Mouse (Mus musculus) intestine, postnatal 0 days (tissue): ENCODE data around the gene Phf14. TPM values are rescaled to one million over a fixed set of nuclear protein-coding genes. Genes with fewer than 3 reads are reported as not detected.

Source experiments
- ATAC-seq: fragments of 200-750 bp; cut with Nextera tagmentation; 2 replicates; pipeline ENCODE4 v1.8.0; 2017; ENCODE audit warnings: mild to moderate bottlenecking, moderate TSS enrichment, moderate library complexity
- H3K27ac ChIP-seq: fragments of 300-500 bp; sonication (generic); 2 replicates; pipeline ENCODE4 v1.5.1; 2014; ENCODE audit warnings: mild to moderate bottlenecking, low read depth, low read length, moderate library complexity
- H3K27me3 ChIP-seq: fragments of 300-500 bp; sonication (generic); replicated peaks from 2 replicates; pipeline ENCODE4 v1.6.1; 2014; ENCODE audit warnings: low read length, mixed read lengths; ENCODE audit not compliant: control insufficient read depth, insufficient read depth
- H3K36me3 ChIP-seq: fragments of 300-500 bp; sonication (generic); 2 replicates; pipeline ENCODE4 v1.6.1; 2014; ENCODE audit warnings: mild to moderate bottlenecking, moderate library complexity; ENCODE audit not compliant: control insufficient read depth, insufficient read depth
- H3K4me1 ChIP-seq: fragments of 300-500 bp; sonication (generic); replicated peaks from 2 replicates; pipeline ENCODE4 v1.6.1; 2014; ENCODE audit warnings: antibody characterized with exemption, low read length, mixed read lengths; ENCODE audit not compliant: control insufficient read depth, insufficient read depth
- H3K4me2 ChIP-seq: fragments of 300-500 bp; sonication (generic); replicated peaks from 2 replicates; pipeline ENCODE4 v1.6.1; 2014; ENCODE audit warnings: low read depth, mild to moderate bottlenecking, moderate library complexity
- H3K4me3 ChIP-seq: fragments of 300-500 bp; sonication (generic); 2 replicates; pipeline ENCODE4 v1.5.1; 2014; ENCODE audit warnings: low read depth, low read length
- H3K9ac ChIP-seq: fragments of 300-500 bp; sonication (generic); 2 replicates; pipeline ENCODE4 v1.6.1; 2014; ENCODE audit warnings: mild to moderate bottlenecking, low read depth, low read length
- H3K9me3 ChIP-seq: fragments of 300-500 bp; sonication (generic); 2 replicates; pipeline ENCODE4 v1.6.1; 2016; ENCODE audit warnings: mixed run types; ENCODE audit not compliant: control insufficient read depth
- CTCF ChIP-seq: sonication (generic); IDR thresholded peaks from 2 replicates; pipeline ENCODE4 v1.5.1; 2016; ENCODE audit warnings: low read depth, mild to moderate bottlenecking, control low read depth, antibody characterized with exemption, moderate library complexity
- WGBS: fragments of 180-500 bp; shearing (Covaris S2); extraction: QIAGEN DNeasy Blood & Tissue Kit; methylation state at CpG from one replicate; pipeline ENCODE4 v1.1.7; 2014; 5-methylcytosine and 5-hydroxymethylcytosine counted together
- polyA plus RNA-seq: library from polyadenylated mRNA; unstranded; fragments of >200 nt; fragmentation: Nextera tagmentation; extraction: Ambion mirVana; gene quantifications from 2 replicates; pipeline ENCODE4 v1.2.1, GENCODE M21; 2015

Phf14 gene
- polyA plus RNA-seq, 1 experiment from 2014 or later, result 43.0 TPM

- H3K4me2 ChIP-seq, result no peak overlapping the region
- H3K4me1 ChIP-seq, result no peaks in the 10 kb centered on the region
- H3K9me3 ChIP-seq, result no peaks in the 10 kb centered on the region
- no peak overlapping the region for H3K27ac ChIP-seq
- TF ChIP-seq CTCF, result no peak
- WGBS, result 87% methylated on average over 5 of the region's 5 CpGs
- no peak overlapping the region for H3K4me3 ChIP-seq
- ATAC-seq, result no peak
- H3K36me3 ChIP-seq, result peaks cover 6% of the 10 kb centered on the region; the same call in 1 of the 2 replicates
- H3K27me3 ChIP-seq, result no peaks in the 10 kb centered on the region
- no peak overlapping the region for H3K9ac ChIP-seq
Observed at GRCm38 (mm10) chr6:12084721-12085120, 177.1 kb downstream of the Phf14 start.

- Histone ChIP-seq H3K4me1 (no peaks in the 10 kb centered on the region), H3K36me3 (no peaks in the 10 kb centered on the region), H3K27ac (no peak overlapping the region), H3K27me3 (no peaks in the 10 kb centered on the region), H3K9ac (no peak overlapping the region), H3K4me3 (no peak overlapping the region), H3K9me3 (no peaks in the 10 kb centered on the region), H3K4me2 (no peak overlapping the region)
- no peak for TF ChIP-seq CTCF
- WGBS, result 71% methylated on average over 3 of the region's 3 CpGs
- no peak for ATAC-seq
Observed at GRCm38 (mm10) chr6:12089439-12089992, 181.9 kb downstream of the Phf14 start.

- Histone ChIP-seq H3K9me3 (no peaks in the 10 kb centered on the region), H3K4me2 (no peak overlapping the region), H3K36me3 (no peaks in the 10 kb centered on the region), H3K4me1 (no peaks in the 10 kb centered on the region), H3K9ac (no peak overlapping the region), H3K27ac (no peak overlapping the region), H3K27me3 (no peaks in the 10 kb centered on the region), H3K4me3 (no peak overlapping the region)
- no peak for TF ChIP-seq CTCF
- ATAC-seq, result no peak
- WGBS, result 64% methylated on average over 1 of the region's 1 CpGs
Observed at GRCm38 (mm10) chr6:12095716-12096115, 188.1 kb downstream of the Phf14 start.

- Histone ChIP-seq H3K36me3 (no peaks in the 10 kb centered on the region), H3K27me3 (no peaks in the 10 kb centered on the region), H3K9me3 (no peaks in the 10 kb centered on the region), H3K9ac (no peak overlapping the region), H3K4me3 (no peak overlapping the region), H3K4me1 (no peaks in the 10 kb centered on the region), H3K27ac (no peak overlapping the region), H3K4me2 (no peak overlapping the region)
- no peak for TF ChIP-seq CTCF
- WGBS, result 65% methylated on average over 4 of the region's 4 CpGs
- peak; percentile 71; the same call in 1 of the 2 replicates for ATAC-seq
Observed at GRCm38 (mm10) chr6:12097125-12097524, 189.5 kb downstream of the Phf14 start.

GRCm38 (mm10) chr6:12105144-12105543 lies 197.5 kb downstream of the Phf14 start:
- Histone ChIP-seq H3K36me3 (no peaks in the 10 kb centered on the region), H3K9me3 (no peaks in the 10 kb centered on the region), H3K4me3 (no peak overlapping the region), H3K27me3 (no peaks in the 10 kb centered on the region), H3K9ac (no peak overlapping the region), H3K27ac (no peak overlapping the region), H3K4me2 (no peak overlapping the region), H3K4me1 (no peaks in the 10 kb centered on the region)
- TF ChIP-seq CTCF, result no peak
- 55% methylated on average over 4 of the region's 4 CpGs for WGBS
- ATAC-seq, result no peak

GRCm38 (mm10) chr6:12107326-12107725 lies 199.7 kb downstream of the Phf14 start:
- H3K9me3 ChIP-seq, result no peaks in the 10 kb centered on the region
- no peak overlapping the region for H3K4me3 ChIP-seq
- no peak for ATAC-seq
- H3K9ac ChIP-seq, result no peak overlapping the region
- 47% methylated on average over 10 of the region's 10 CpGs for WGBS
- no peaks in the 10 kb centered on the region for H3K4me1 ChIP-seq
- H3K27me3 ChIP-seq, result no peaks in the 10 kb centered on the region
- no peaks in the 10 kb centered on the region for H3K36me3 ChIP-seq
- no peak for TF ChIP-seq CTCF
- H3K4me2 ChIP-seq, result peak overlapping the region; percentile 32; the same call in 1 of the 2 replicates
- H3K27ac ChIP-seq, result no peak overlapping the region

- no peaks in the 10 kb centered on the region for H3K4me1 ChIP-seq
- H3K4me2 ChIP-seq, result peak overlapping the region; percentile 32; the same call in 1 of the 2 replicates
- no peak overlapping the region for H3K4me3 ChIP-seq
- WGBS, result 16% methylated on average over 8 of the region's 8 CpGs
- no peak overlapping the region for H3K9ac ChIP-seq
- H3K27ac ChIP-seq, result no peak overlapping the region
- no peak for TF ChIP-seq CTCF
- no peaks in the 10 kb centered on the region for H3K9me3 ChIP-seq
- H3K27me3 ChIP-seq, result no peaks in the 10 kb centered on the region
- H3K36me3 ChIP-seq, result no peaks in the 10 kb centered on the region
- no peak for ATAC-seq
Observed at GRCm38 (mm10) chr6:12107786-12108185, 200.2 kb downstream of the Phf14 start.
